Mouse (Mus musculus): ENCODE measurements around the gene Acer2.
A peak's percentile ranks its signal among the peaks of the same experiment; 100 is the strongest.
"Not testable (repeated sequence)": the region's sequence is repeated elsewhere in the genome, so short reads cannot be mapped to it uniquely, and the experiment has no call there.

Acer2 gene

GRCm38 (mm10) chr4:86874146-86874847 is at the start of gene Acer2:
Gene Acer2 (plus strand): TSS chr4:86874396.
- no peak for TF ChIP-seq POU5F1 (IDR thresholded peaks at IDR 0.05; ENCODE audit: borderline replicate concordance, low read length)
- no peak for TF ChIP-seq NANOG (IDR thresholded peaks at IDR 0.05; ENCODE audit: borderline replicate concordance, low read length)
- no peak for TF ChIP-seq CTCF (conservative IDR thresholded peaks at IDR 0.05; ENCODE audit: low read length)
- H3K4me3 ChIP-seq (replicated peaks; ENCODE audit: low read length) = peak within 1 kb of the TSS; percentile 90

GRCm38 (mm10) chr4:86825143-86825542 is 49.1 kb upstream of the Acer2 start:
- H3K36me3 ChIP-seq (ENCODE audit: insufficient read depth, low read length) = peaks cover 46% of the 10 kb centered on the region
- no peaks in the 10 kb centered on the region for H3K27me3 ChIP-seq (ENCODE audit: insufficient read depth, low read length)
- H3K4me1 ChIP-seq (replicated peaks; ENCODE audit: low read depth, low read length) = no peaks in the 10 kb centered on the region; the same call in 1 of the 2 replicates
- H3K4me3 ChIP-seq (replicated peaks; ENCODE audit: low read length) = no peak overlapping the region
- no peak for TF ChIP-seq CTCF (conservative IDR thresholded peaks at IDR 0.05; ENCODE audit: low read length)
- no peak for TF ChIP-seq POU5F1 (IDR thresholded peaks at IDR 0.05; ENCODE audit: borderline replicate concordance, low read length)
- TF ChIP-seq NANOG (IDR thresholded peaks at IDR 0.05; ENCODE audit: borderline replicate concordance, low read length) = no peak
- H3K9me3 ChIP-seq (ENCODE audit: low read length) = no peaks in the 10 kb centered on the region

More at GRCm38 (mm10) chr4:86874146-86874847, at the start of gene Acer2:
- 0 out of 2 replicates have a peak, but pooled peaks cover 3% of the 10 kb centered on the region for H3K9me3 ChIP-seq (ENCODE audit: low read length)
- peaks cover 14% of the 10 kb centered on the region for H3K4me1 ChIP-seq (replicated peaks; ENCODE audit: low read depth, low read length)
- no peaks in the 10 kb centered on the region for H3K36me3 ChIP-seq (ENCODE audit: insufficient read depth, low read length)
- H3K27me3 ChIP-seq (ENCODE audit: insufficient read depth, low read length) = peaks cover 45% of the 10 kb centered on the region

GRCm38 (mm10) chr4:86831896-86832295 is 42.3 kb upstream of the Acer2 start:
- H3K9me3 ChIP-seq (ENCODE audit: low read length) = no peaks in the 10 kb centered on the region
- TF ChIP-seq POU5F1 (IDR thresholded peaks at IDR 0.05; ENCODE audit: borderline replicate concordance, low read length) (no peak), NANOG (IDR thresholded peaks at IDR 0.05; ENCODE audit: borderline replicate concordance, low read length) (no peak), CTCF (conservative IDR thresholded peaks at IDR 0.05; ENCODE audit: low read length) (no peak)
- H3K36me3 ChIP-seq (ENCODE audit: insufficient read depth, low read length) = peaks cover 41% of the 10 kb centered on the region
- no peaks in the 10 kb centered on the region for H3K4me1 ChIP-seq (replicated peaks; ENCODE audit: low read depth, low read length)
- no peaks in the 10 kb centered on the region for H3K27me3 ChIP-seq (ENCODE audit: insufficient read depth, low read length)
- no peak overlapping the region for H3K4me3 ChIP-seq (replicated peaks; ENCODE audit: low read length)

- not testable (repeated sequence) for H3K9me3 ChIP-seq (ENCODE audit: low read length); H3K27me3 ChIP-seq (ENCODE audit: insufficient read depth, low read length); H3K4me1 ChIP-seq (replicated peaks; ENCODE audit: low read depth, low read length); H3K4me3 ChIP-seq (replicated peaks; ENCODE audit: low read length)
- H3K36me3 ChIP-seq (ENCODE audit: insufficient read depth, low read length) = peaks cover 41% of the 10 kb centered on the region
These were observed 33.1 kb upstream of the Acer2 start for GRCm38 (mm10) chr4:86841141-86841540.

DNA sequence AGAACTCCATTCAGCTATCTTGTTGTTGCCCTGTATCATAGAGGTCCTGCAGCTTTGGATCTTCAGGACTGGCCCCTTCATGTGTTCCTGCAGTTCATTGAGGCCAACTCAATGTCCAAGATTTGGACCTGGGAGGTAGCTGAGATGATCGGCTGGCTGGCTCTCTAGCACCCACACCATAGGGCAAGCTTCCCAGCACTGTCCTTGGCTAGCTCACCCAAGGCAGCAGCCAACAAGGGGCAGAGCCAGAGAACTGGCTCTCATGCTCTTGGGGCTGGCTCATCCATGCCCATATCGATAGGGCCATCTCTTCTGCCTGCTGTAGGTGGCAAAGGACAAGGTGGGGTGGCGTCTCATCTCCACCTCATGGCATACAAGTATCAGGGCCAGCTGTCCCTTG is 28.8 kb upstream of the Acer2 start:
- Histone ChIP-seq H3K9me3 (ENCODE audit: low read length) (no peaks in the 10 kb centered on the region), H3K4me1 (replicated peaks; ENCODE audit: low read depth, low read length) (no peaks in the 10 kb centered on the region), H3K27me3 (ENCODE audit: insufficient read depth, low read length) (no peaks in the 10 kb centered on the region), H3K4me3 (replicated peaks; ENCODE audit: low read length) (no peak overlapping the region), H3K36me3 (ENCODE audit: insufficient read depth, low read length) (peaks cover 28% of the 10 kb centered on the region)
- TF ChIP-seq NANOG (IDR thresholded peaks at IDR 0.05; ENCODE audit: borderline replicate concordance, low read length) (no peak), CTCF (conservative IDR thresholded peaks at IDR 0.05; ENCODE audit: low read length) (no peak), POU5F1 (IDR thresholded peaks at IDR 0.05; ENCODE audit: borderline replicate concordance, low read length) (no peak)

DNA sequence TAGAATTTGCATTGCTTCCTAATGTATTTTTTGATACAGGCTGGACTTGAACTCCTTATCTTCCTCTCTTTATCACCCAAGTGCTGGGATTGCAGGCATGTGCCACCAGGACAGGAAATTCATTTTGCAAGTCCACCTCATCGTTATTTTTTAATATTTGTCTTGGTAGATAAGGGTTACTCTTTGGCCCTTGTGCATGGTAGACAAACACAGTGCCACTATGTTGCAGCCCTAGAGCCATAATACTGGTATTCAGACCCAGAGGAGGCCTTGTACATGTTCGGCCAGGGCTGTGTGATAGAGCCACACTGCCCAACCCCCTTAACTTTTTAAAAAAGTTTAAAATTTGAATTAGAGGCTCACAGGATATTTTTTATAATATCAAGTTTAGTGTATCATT is 26.9 kb upstream of the Acer2 start:
- H3K4me3 ChIP-seq (replicated peaks; ENCODE audit: low read length) = no peak overlapping the region
- peaks cover 6% of the 10 kb centered on the region for H3K4me1 ChIP-seq (replicated peaks; ENCODE audit: low read depth, low read length)
- TF ChIP-seq NANOG (IDR thresholded peaks at IDR 0.05; ENCODE audit: borderline replicate concordance, low read length) (no peak), CTCF (conservative IDR thresholded peaks at IDR 0.05; ENCODE audit: low read length) (no peak), POU5F1 (IDR thresholded peaks at IDR 0.05; ENCODE audit: borderline replicate concordance, low read length) (no peak)
- peaks cover 25% of the 10 kb centered on the region for H3K36me3 ChIP-seq (ENCODE audit: insufficient read depth, low read length)
- H3K27me3 ChIP-seq (ENCODE audit: insufficient read depth, low read length) = no peaks in the 10 kb centered on the region
- no peaks in the 10 kb centered on the region for H3K9me3 ChIP-seq (ENCODE audit: low read length)

DNA sequence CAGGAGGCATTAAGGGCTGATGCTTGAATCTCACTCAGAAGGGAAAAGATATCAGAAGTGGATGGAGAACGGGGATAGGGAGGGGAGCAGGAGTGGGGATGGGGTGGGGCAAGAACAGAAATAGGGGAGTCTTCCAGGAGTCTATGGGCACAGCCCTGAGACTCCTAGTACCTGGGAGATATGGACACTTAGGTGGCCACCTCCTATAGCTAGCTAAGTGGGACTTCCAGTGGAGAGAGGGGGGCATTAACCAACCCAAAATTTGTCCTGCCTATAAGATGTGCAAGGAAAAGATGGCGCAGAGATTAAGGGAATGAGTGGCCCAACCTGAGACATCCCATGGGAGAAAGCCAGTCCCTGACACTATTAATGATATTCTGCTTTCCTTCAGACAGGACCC is 22.9 kb upstream of the Acer2 start:
- TF ChIP-seq POU5F1 (IDR thresholded peaks at IDR 0.05; ENCODE audit: borderline replicate concordance, low read length) (no peak), CTCF (conservative IDR thresholded peaks at IDR 0.05; ENCODE audit: low read length) (no peak), NANOG (IDR thresholded peaks at IDR 0.05; ENCODE audit: borderline replicate concordance, low read length) (no peak)
- H3K4me3 ChIP-seq (replicated peaks; ENCODE audit: low read length) = no peak overlapping the region

DNA sequence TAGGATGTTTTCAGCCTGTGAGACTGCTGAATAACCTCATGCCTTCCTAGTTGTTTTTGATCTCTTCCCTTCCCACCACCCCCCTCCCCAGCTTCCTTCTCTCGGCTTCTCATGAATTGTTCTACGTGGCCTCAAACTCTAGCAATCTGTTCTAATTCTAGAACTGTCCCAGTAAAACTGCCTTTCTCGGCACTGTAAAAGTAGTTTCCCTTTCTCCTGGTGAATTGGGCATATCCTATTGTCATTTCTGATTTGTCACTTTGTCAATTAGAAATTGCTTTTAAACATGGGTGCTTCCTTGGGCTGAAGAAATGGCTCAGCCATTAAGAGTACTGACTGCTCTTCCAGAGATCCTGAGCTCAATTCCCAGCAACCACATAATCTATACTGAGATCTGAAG is 22.2 kb upstream of the Acer2 start:
- Histone ChIP-seq H3K4me1 (replicated peaks; ENCODE audit: low read depth, low read length) (peaks cover 16% of the 10 kb centered on the region), H3K27me3 (ENCODE audit: insufficient read depth, low read length) (no peaks in the 10 kb centered on the region), H3K4me3 (replicated peaks; ENCODE audit: low read length) (no peak overlapping the region), H3K36me3 (ENCODE audit: insufficient read depth, low read length) (peaks cover 49% of the 10 kb centered on the region), H3K9me3 (ENCODE audit: low read length) (no peaks in the 10 kb centered on the region)
- no peak for TF ChIP-seq CTCF (conservative IDR thresholded peaks at IDR 0.05; ENCODE audit: low read length)
- no peak for TF ChIP-seq NANOG (IDR thresholded peaks at IDR 0.05; ENCODE audit: borderline replicate concordance, low read length)
- TF ChIP-seq POU5F1 (IDR thresholded peaks at IDR 0.05; ENCODE audit: borderline replicate concordance, low read length) = no peak

More for the DNA sequence above, 22.9 kb upstream of the Acer2 start:
- peaks cover 16% of the 10 kb centered on the region for H3K4me1 ChIP-seq (replicated peaks; ENCODE audit: low read depth, low read length)
- H3K9me3 ChIP-seq (ENCODE audit: low read length) = no peaks in the 10 kb centered on the region
- H3K36me3 ChIP-seq (ENCODE audit: insufficient read depth, low read length) = peaks cover 48% of the 10 kb centered on the region
- H3K27me3 ChIP-seq (ENCODE audit: insufficient read depth, low read length) = no peaks in the 10 kb centered on the region
